Mouse (Mus musculus) megakaryocyte, embryonic 14.5 days (primary cell): ENCODE measurements around the gene Nsg1. TPM values are rescaled to one million over a fixed set of nuclear protein-coding genes. Genes with fewer than 3 reads are reported as not detected.

ENCODE experiments used
- H3K27me3 ChIP-seq: replicated peaks from 2 replicates; pipeline ENCODE3; 2012; ENCODE audit warnings: inconsistent platforms
- H3K36me3 ChIP-seq: replicated peaks from 2 replicates; pipeline ENCODE3; 2012; ENCODE audit warnings: low read length, inconsistent platforms, mixed read lengths
- H3K4me1 ChIP-seq: 2 replicates; pipeline ENCODE4 v1.6.1; 2012; ENCODE audit warnings: inconsistent platforms
- H3K4me3 ChIP-seq: replicated peaks from 2 replicates; pipeline ENCODE3; 2012; ENCODE audit warnings: moderate library complexity, mild to moderate bottlenecking, inconsistent platforms
- H3K9me3 ChIP-seq: 2 replicates; pipeline ENCODE4 v1.6.1; 2012; ENCODE audit warnings: inconsistent platforms
- FLI1 ChIP-seq: IDR thresholded peaks from 2 replicates; pipeline ENCODE4 v1.6.1; 2012; ENCODE audit warnings: low read length, inconsistent platforms, mixed read lengths
- GATA1 ChIP-seq: IDR thresholded peaks from 3 replicates; pipeline ENCODE4 v1.6.1; 2012; ENCODE audit warnings: mixed read lengths, low read length, inconsistent platforms, borderline replicate concordance
- polyA plus RNA-seq: library from polyadenylated mRNA; stranded (reverse); fragments of >175 nt; gene quantifications from 2 replicates; pipeline ENCODE4 v1.2.3, GENCODE M21; 2012; ENCODE audit warnings: low replicate concordance; ENCODE audit not compliant: insufficient read depth

Gene Nsg1
- polyA plus RNA-seq, 1 experiment: not detected

DNA sequence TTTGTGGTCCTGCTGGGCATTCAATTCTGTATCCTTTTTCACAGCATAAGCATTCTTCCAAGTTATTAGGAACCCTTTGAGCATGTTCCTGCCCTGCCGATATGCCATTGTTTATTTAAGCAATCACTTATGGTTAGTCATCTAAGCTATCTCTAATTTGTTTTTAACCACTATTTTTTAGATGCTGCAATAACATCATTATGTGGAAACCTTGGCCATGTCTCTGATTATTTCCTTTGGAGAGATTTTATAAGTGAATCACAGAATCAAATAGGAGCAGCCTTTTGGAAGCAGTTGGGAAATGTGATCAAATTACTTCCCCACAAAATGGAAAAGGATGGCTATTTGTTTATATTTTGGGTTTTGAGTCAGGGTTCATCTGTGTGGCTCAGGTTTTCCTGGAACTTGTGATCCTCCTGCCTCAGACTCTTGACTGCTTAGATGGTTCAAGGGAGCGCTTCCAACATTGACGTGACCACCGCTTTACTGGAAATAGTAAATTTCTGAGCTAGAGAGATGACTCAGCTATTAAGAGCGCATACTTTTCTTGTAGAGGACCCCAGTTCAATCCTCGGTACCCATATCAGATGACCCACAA lies 25.1 kb upstream of the Nsg1 start:
- TF ChIP-seq GATA1 (no peak), FLI1 (no peak)
- H3K4me3 ChIP-seq: no peak overlapping the region
- H3K4me1 ChIP-seq: no peaks in the 10 kb centered on the region
- no peaks in the 10 kb centered on the region for H3K36me3 ChIP-seq
- H3K9me3 ChIP-seq: peaks cover 16% of the 10 kb centered on the region
- H3K27me3 ChIP-seq: peaks cover 22% of the 10 kb centered on the region

DNA sequence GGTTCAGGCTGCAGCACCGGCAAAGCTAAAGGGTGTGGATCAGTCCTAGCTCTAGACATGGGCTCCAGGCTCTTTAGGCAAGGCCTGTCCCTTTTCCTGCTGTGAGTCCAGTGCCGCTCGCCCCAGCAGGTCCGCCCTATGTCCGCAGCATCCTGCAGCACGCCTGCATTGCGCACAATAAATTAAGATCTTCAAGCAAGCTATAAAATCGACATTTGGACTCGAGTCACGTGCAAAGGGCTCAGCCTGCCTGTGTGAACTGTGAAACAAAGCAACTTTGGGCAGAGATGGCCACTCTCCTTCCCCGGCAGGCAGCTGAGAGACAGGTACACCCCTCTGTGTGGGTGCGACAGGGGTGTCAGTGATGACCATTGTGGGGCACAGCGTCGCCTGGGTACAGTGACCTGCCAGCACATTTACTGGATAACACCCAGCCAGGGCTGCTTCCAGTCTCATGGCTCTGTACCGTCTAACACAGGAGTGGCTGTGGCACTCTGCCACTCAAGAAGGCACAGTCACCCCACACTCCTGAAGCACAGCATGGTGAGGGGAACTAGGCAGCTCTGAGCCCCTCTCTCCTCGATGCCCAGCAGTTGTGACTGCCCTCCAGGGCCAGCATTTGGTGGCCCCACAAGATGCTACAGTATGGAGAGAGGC lies 14.7 kb upstream of the Nsg1 start:
- H3K4me3 ChIP-seq: no peak overlapping the region
- H3K27me3 ChIP-seq: peaks cover 34% of the 10 kb centered on the region
- H3K4me1 ChIP-seq: no peaks in the 10 kb centered on the region
- H3K36me3 ChIP-seq: no peaks in the 10 kb centered on the region
- H3K9me3 ChIP-seq: peaks cover 28% of the 10 kb centered on the region
- TF ChIP-seq GATA1 (no peak), FLI1 (no peak)

DNA sequence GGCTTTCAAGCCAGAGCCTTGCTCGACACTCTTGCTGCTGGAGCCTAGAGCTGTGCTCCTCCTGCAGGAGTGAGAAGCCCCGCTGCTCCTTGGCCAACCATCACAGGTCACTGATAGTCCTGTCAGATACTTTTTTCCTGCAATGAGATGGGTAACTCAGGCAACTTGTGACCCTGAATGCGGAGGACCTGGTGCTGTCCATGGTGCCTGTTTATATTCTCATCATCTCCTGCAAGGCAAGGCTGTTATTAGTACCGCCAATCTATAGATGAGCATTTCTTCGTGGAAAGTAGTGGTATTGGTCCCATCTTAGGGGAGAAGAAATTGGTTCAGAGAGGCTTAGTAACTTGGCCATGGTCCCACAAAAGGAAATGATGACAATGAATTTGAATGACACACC lies 14.1 kb upstream of the Nsg1 start:
- Histone ChIP-seq H3K36me3 (no peaks in the 10 kb centered on the region), H3K9me3 (peaks cover 28% of the 10 kb centered on the region), H3K27me3 (peaks cover 33% of the 10 kb centered on the region), H3K4me3 (no peak overlapping the region), H3K4me1 (no peaks in the 10 kb centered on the region)
- TF ChIP-seq FLI1 (no peak), GATA1 (no peak)

DNA sequence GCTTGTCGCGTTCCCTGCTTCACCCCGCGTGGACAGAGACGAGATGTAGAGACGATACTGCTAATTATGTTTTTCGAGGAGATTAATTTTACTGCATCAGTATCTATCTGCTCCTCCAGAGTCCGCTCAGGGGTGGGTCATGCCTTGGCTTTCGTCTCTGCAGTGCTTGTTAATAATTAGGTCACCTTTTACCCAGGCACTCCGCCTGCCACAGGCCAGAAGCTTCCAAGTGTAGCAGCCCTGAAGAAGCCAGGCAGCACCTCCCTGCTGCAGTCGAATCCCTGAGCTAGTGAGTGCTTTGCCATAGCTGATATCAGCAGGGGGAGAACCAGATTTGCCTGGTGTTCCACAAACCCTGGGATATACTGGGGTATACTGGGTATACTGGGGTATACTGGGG lies 8.8 kb upstream of the Nsg1 start:
- H3K4me3 ChIP-seq: no peak overlapping the region
- peaks cover 44% of the 10 kb centered on the region for H3K27me3 ChIP-seq
- no peaks in the 10 kb centered on the region for H3K36me3 ChIP-seq
- no peak for TF ChIP-seq GATA1
- no peak for TF ChIP-seq FLI1
- no peaks in the 10 kb centered on the region for H3K4me1 ChIP-seq
- peaks cover 19% of the 10 kb centered on the region for H3K9me3 ChIP-seq

DNA sequence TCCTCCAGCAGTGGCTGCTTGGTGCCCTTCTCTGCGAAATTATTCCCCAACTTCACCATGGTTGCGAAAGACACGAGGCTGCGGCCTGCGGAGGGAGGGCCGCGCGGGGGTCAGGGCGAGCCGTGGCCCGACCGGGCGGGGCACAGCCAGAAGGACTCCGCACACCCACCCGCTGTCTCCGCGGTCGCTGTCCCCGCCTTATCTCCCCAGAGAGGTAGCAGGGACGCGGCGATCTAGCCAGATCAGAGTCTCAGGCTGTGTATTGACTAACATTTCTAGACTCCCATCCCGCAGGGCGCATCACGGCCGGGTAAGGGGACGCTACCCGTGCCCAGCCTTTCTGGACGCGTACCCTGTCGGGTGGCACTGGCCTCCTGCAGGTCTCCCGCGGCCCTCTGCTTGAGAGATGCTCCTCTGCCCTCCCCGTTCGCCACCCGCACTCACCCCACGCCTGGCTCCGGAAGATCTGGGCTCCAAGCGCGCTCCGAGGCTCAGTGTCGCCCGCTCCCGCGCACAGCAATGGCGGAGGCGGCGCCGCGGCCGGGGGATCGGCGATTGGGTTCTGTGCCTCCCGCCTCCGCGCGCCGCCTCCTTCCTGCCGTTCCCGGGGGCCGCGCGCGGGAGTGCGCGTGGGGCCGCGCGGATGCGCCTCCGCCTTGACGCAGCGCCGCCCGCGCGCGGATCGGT lies 617 bp downstream of the Nsg1 start:
- H3K4me3 ChIP-seq: peak overlapping the region; percentile 86
- TF ChIP-seq FLI1: no peak
- no peak for TF ChIP-seq GATA1
- no peaks in the 10 kb centered on the region for H3K36me3 ChIP-seq
- H3K27me3 ChIP-seq: peaks cover 82% of the 10 kb centered on the region
- peaks cover 8% of the 10 kb centered on the region for H3K9me3 ChIP-seq
- H3K4me1 ChIP-seq: peaks cover 17% of the 10 kb centered on the region

DNA sequence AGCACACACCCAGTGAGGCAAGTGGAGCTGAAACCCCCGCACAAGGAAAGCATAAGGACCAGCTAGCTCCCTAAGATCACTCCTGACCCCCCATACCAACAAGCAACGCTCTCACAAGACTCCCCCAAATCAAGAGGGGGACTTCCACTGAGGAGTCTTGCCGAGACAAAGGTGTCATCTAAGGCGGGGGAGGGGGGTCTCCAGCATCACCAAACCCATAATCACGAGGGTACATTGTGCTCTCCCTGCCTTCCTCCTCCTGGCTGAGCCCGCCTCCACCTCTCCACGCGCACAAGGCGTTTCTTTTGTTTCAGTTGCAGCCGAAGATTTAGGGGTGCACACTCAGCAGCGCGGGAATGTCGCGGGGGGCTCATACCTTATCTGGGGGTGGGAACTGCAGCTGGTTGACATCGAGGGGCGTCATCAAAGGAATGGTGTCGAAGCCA lies 1.2 kb downstream of the Nsg1 start:
- peak overlapping the region; percentile 86 for H3K4me3 ChIP-seq
- H3K9me3 ChIP-seq: peaks cover 13% of the 10 kb centered on the region
- no peaks in the 10 kb centered on the region for H3K36me3 ChIP-seq
- no peak for TF ChIP-seq FLI1
- TF ChIP-seq GATA1: no peak
- H3K27me3 ChIP-seq: peaks cover 81% of the 10 kb centered on the region
- H3K4me1 ChIP-seq: peaks cover 17% of the 10 kb centered on the region

DNA sequence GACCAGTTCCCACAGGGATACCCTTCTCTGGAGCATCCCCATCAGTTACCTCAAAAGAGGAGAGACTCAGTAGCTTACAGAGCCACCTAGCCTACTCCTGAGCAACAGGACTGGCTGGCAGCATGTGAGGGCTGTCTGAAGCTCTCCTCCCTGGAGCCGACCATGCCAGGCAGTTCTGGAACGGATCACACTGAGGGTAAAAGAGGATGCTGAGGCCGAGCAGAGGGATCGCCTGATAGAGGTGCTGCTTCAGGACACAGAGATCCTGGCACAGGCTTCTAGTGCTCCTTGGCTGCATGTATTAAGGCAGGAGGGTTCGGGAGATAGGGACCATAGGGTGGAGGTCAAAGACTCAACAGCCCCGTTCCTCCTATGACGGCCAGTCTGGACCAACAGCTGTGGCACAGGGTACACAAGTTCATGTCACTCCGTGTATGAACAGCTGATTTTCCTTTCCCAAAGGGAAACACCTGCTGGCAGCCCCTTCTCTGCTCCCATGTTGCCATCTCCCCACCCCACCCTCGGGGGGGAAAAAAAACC lies 2.2 kb downstream of the Nsg1 start:
- TF ChIP-seq FLI1 (no peak), GATA1 (no peak)
- Histone ChIP-seq H3K4me3 (no peak overlapping the region), H3K27me3 (peaks cover 72% of the 10 kb centered on the region)

DNA sequence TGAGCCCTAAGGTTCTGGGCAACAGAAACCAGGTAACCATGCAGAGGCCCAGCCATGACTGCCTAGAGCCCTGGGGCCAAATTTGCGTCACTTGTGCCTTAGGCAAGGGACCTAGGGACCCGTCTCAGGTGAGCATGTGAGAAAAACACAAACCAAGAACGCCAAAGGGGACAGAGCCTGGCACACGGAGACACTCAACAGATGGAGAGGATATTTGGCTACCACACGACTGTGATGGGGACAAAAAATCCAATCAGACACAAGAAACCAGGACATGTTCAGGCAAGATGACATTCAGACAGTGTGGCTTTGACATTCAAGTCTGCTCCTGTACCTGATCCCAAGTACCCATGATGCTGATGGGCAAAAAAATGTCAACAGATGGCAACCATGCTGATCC lies 6.1 kb downstream of the Nsg1 start:
- TF ChIP-seq FLI1: no peak
- no peak for TF ChIP-seq GATA1
- no peaks in the 10 kb centered on the region for H3K36me3 ChIP-seq
- peaks cover 8% of the 10 kb centered on the region; the same call in 1 of the 2 replicates for H3K4me1 ChIP-seq
- peaks cover 47% of the 10 kb centered on the region for H3K27me3 ChIP-seq
- H3K4me3 ChIP-seq: no peak overlapping the region
- H3K9me3 ChIP-seq: peaks cover 23% of the 10 kb centered on the region

More for the DNA sequence above, 2.2 kb downstream of the Nsg1 start:
- H3K36me3 ChIP-seq: no peaks in the 10 kb centered on the region
- peaks cover 15% of the 10 kb centered on the region for H3K9me3 ChIP-seq
- H3K4me1 ChIP-seq: peaks cover 17% of the 10 kb centered on the region

DNA sequence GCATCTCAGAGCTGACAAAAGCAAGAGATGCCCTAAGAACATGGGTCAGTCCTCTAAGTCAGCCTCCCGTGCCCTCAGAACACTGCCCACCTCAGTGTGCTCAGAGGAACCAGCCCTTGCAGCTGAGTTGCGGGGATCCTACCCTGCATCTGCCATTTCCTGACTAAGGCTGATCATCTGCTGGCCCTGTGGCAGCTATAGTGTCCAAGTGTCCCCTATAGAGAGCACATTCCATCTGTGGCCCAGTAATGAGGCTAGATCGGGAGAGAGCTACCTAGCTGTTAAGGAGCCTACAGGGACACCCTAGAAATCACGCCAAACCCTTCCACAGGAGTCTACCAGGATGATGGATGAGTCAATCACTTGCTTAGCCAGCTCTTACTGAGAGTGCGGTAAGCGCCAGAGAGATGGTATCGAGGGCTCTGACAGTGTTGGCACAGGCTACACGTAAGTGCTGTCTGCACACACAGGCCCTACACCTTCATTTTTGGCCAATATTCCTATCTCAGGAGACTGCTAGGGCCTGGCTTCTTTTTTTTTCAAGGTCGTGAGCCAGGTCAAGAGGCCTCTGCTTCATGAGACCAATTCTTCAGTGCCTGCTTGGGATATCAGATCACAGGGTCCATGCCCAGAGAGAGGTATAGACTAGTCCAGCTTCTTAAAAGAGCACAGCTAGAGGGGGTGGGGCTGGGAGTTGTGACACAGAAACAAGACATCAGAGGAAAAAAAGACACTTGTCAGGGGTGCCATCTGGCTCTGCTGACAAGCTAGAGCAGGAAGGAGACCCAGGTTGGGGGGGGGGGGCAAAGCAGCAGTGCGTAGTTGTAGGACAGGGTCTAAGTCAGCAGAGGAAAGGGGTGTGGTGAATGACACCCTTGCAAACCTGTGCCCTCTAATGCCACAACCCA lies 7.3 kb downstream of the Nsg1 start:
- Histone ChIP-seq H3K36me3 (no peaks in the 10 kb centered on the region), H3K27me3 (peaks cover 37% of the 10 kb centered on the region), H3K9me3 (peaks cover 23% of the 10 kb centered on the region), H3K4me1 (peaks cover 6% of the 10 kb centered on the region; the same call in 1 of the 2 replicates), H3K4me3 (no peak overlapping the region)
- TF ChIP-seq FLI1 (no peak), GATA1 (no peak)
